In genomic region chr2:153319036-153319643, GRCm38 (mm10) we compare ENCODE assay signal across 11 mouse cellular contexts. TPM values are rescaled to one million over a fixed set of nuclear protein-coding genes. Genes with fewer than 3 reads are reported as not detected.
DNase-seq lines count a peak whose midpoint lies in the region; ATAC-seq lines count a peak whose summit lies in the region.
"Had no signal": no experiment of that assay in that cellular context is flagged by ENCODE, and none has a peak within 500 bp of the region (broad histone marks: within the 10 kb centered on the region; RNA-seq: fewer than 3 reads in every experiment).

No protein-coding gene starts in this region.

- no peaks in the 10 kb centered on the region for H3K9me3 ChIP-seq in kidney, embryonic 16.5 days (ENCODE audit: low read length)
- no peaks in the 10 kb centered on the region for H3K9me3 ChIP-seq in heart, embryonic 16.5 days (replicated peaks; ENCODE audit: control insufficient read depth, low read length)
- no peaks in the 10 kb centered on the region for H3K9me3 ChIP-seq in embryonic facial prominence, embryonic 10.5 days
- H3K9me3 ChIP-seq: hindbrain, embryonic 13.5 days had no signal

- H3K9ac ChIP-seq in kidney, embryonic 16.5 days (replicated peaks; ENCODE audit: low read length): no peak overlapping the region
- no peak overlapping the region for H3K9ac ChIP-seq in heart, embryonic 16.5 days (ENCODE audit: low read length)
- H3K9ac ChIP-seq: hindbrain, embryonic 13.5 days had no signal

- H3K4me2 ChIP-seq in kidney, embryonic 16.5 days (replicated peaks; ENCODE audit: low read depth, low read length): no peak overlapping the region
- no peak overlapping the region for H3K4me2 ChIP-seq in heart, embryonic 16.5 days (ENCODE audit: low read depth, low read length)
- H3K4me2 ChIP-seq: hindbrain, embryonic 13.5 days had no signal

- no peak overlapping the region for H3K27ac ChIP-seq in kidney, embryonic 16.5 days (ENCODE audit: low read length)
- peak overlapping the region; percentile 61 for H3K27ac ChIP-seq in brown adipose tissue, adult 24 weeks (replicated peaks; ENCODE audit: low read depth, low read length)
- H3K27ac ChIP-seq in heart, embryonic 16.5 days (ENCODE audit: low read length): peak overlapping the region; percentile 67; the same call in 1 of the 2 replicates
- no peak overlapping the region for H3K27ac ChIP-seq in embryonic facial prominence, embryonic 10.5 days (replicated peaks)
- H3K27ac ChIP-seq: hindbrain, embryonic 13.5 days had no signal

- WGBS in kidney, embryonic 16.5 days: 76% methylated on average over 8 of the region's 8 CpGs
- WGBS in heart, embryonic 16.5 days: 61% methylated on average over 8 of the region's 8 CpGs
- WGBS in embryonic facial prominence, embryonic 10.5 days: 86% methylated on average over 8 of the region's 8 CpGs

- no peak for ATAC-seq in kidney, embryonic 16.5 days (ENCODE audit: low FRiP score, low TSS enrichment)
- no peak for ATAC-seq in heart, embryonic 16.5 days (replicated peaks; ENCODE audit: extremely low read depth, insufficient read depth, low FRiP score)
- ATAC-seq: activated CD4-positive, CD25-positive, alpha-beta regulatory T cell, adult 4 months had no signal

- H3K27me3 ChIP-seq in kidney, embryonic 16.5 days (ENCODE audit: insufficient read depth, low read length): no peaks in the 10 kb centered on the region
- H3K27me3 ChIP-seq in heart, embryonic 16.5 days (ENCODE audit: control insufficient read depth, insufficient read depth, low read length): no peaks in the 10 kb centered on the region
- no peaks in the 10 kb centered on the region for H3K27me3 ChIP-seq in embryonic facial prominence, embryonic 10.5 days (replicated peaks; ENCODE audit: low read depth, poor library complexity, severe bottlenecking)
- H3K27me3 ChIP-seq: hindbrain, embryonic 13.5 days had no signal

- no peak overlapping the region for H3K4me3 ChIP-seq in kidney, embryonic 16.5 days (ENCODE audit: low read length)
- no peak overlapping the region for H3K4me3 ChIP-seq in brown adipose tissue, adult 24 weeks (ENCODE audit: insufficient read depth, low read depth, low read length)
- H3K4me3 ChIP-seq in heart, embryonic 16.5 days (ENCODE audit: low read length): no peak overlapping the region
- H3K4me3 ChIP-seq in embryonic facial prominence, embryonic 10.5 days: no peak overlapping the region
- H3K4me3 ChIP-seq: hindbrain, embryonic 13.5 days had no signal

- no peaks in the 10 kb centered on the region for H3K4me1 ChIP-seq in kidney, embryonic 16.5 days (ENCODE audit: insufficient read depth, low read length)
- 0 out of 2 replicates have a peak, but pooled peaks cover 2% of the 10 kb centered on the region for H3K4me1 ChIP-seq in brown adipose tissue, adult 24 weeks (ENCODE audit: control insufficient read depth, insufficient read depth, insufficient read length, low read length)
- H3K4me1 ChIP-seq in heart, embryonic 16.5 days (ENCODE audit: control insufficient read depth, insufficient read depth, low read length): no peaks in the 10 kb centered on the region
- H3K4me1 ChIP-seq in embryonic facial prominence, embryonic 10.5 days: no peaks in the 10 kb centered on the region
- H3K4me1 ChIP-seq: hindbrain, embryonic 13.5 days had no signal

- DNase-seq in kidney, postnatal 4 days: peak; percentile 19 to 23
- DNase-seq in lung, postnatal 36 days: peak; percentile 72
- DNase-seq in adrenal gland, adult 8-10 months: no peak
- no peak for DNase-seq in embryonic facial prominence, embryonic 10.5 days (ENCODE audit: low spot score)
- DNase-seq in adrenal gland, postnatal 14 days: no peak
- DNase-seq: thymus, postnatal 25 days had no signal

- peaks cover 39% of the 10 kb centered on the region for H3K36me3 ChIP-seq in kidney, embryonic 16.5 days (ENCODE audit: insufficient read depth, low read length)
- H3K36me3 ChIP-seq in heart, embryonic 16.5 days (ENCODE audit: control insufficient read depth, insufficient read depth): peaks cover 51% of the 10 kb centered on the region
- H3K36me3 ChIP-seq in embryonic facial prominence, embryonic 10.5 days (replicated peaks): peaks cover 75% of the 10 kb centered on the region

RNA-seq across cellular contexts. Expression of gene Asxl1, which starts 26.5 kb away (rescaled TPM):
- 11.6 and 11.7 TPM in 2 replicates for polyA plus RNA-seq in kidney, embryonic 16.5 days (2015; fragmentation: Nextera tagmentation; extraction: Ambion mirVana)
- 4.9 and 6.2 TPM in 2 replicates for polyA plus RNA-seq in brown adipose tissue, adult 24 weeks (2012; ENCODE audit: insufficient read depth, insufficient read length, missing spikeins)
- 7.4 and 8.7 TPM in 2 replicates for polyA plus RNA-seq in heart, embryonic 16.5 days (2015; fragmentation: Nextera tagmentation; extraction: Ambion mirVana)
- 10 to 100 TPM; 31.1 to 39.8 (median 33.2) TPM for total RNA-seq in adrenal gland, adult 8-10 months (2022)
- polyA plus RNA-seq in embryonic facial prominence, embryonic 10.5 days (2016; fragmentation: Nextera tagmentation; extraction: Ambion mirVana): 14.2 and 14.4 TPM in 2 replicates
- total RNA-seq in adrenal gland, postnatal 14 days (2021): 24.8 and 29.8 TPM in 2 replicates

RNA-seq across cellular contexts. Expression of gene Kif3b, which starts 27.9 kb away (rescaled TPM):
- polyA plus RNA-seq in kidney, embryonic 16.5 days (2015; fragmentation: Nextera tagmentation; extraction: Ambion mirVana): 8.9 TPM in 2 replicates
- polyA plus RNA-seq in brown adipose tissue, adult 24 weeks (2012; ENCODE audit: insufficient read depth, insufficient read length, missing spikeins): 7.3 and 9.4 TPM in 2 replicates
- polyA plus RNA-seq in heart, embryonic 16.5 days (2015; fragmentation: Nextera tagmentation; extraction: Ambion mirVana): 5.4 and 6.2 TPM in 2 replicates
- total RNA-seq in adrenal gland, adult 8-10 months (2022): 10 to 100 TPM; 28.7 to 34.4 (median 32.1) TPM
- 6.2 and 6.4 TPM in 2 replicates for polyA plus RNA-seq in embryonic facial prominence, embryonic 10.5 days (2016; fragmentation: Nextera tagmentation; extraction: Ambion mirVana)
- total RNA-seq in adrenal gland, postnatal 14 days (2021): 22.5 and 24.4 TPM in 2 replicates

Comparison
In these comparisons a context has a peak if more than half of its experiments do, and no peak if none do; other contexts are left out.
1. DNase-seq: peak in kidney, postnatal 4 days (2 of 2) and lung, postnatal 36 days (single experiment); none in adrenal gland, adult 8-10 months (single experiment), embryonic facial prominence, embryonic 10.5 days (single experiment) and adrenal gland, postnatal 14 days (single experiment).
2. H3K27ac ChIP-seq: peak in brown adipose tissue, adult 24 weeks (single experiment) and heart, embryonic 16.5 days (single experiment); none in kidney, embryonic 16.5 days (single experiment) and embryonic facial prominence, embryonic 10.5 days (single experiment).